Mouse (Mus musculus): ENCODE data around the gene Rab29.
A peak's percentile ranks its signal among the peaks of the same experiment; 100 is the strongest.
"Not testable (repeated sequence)": the region's sequence is repeated elsewhere in the genome, so short reads cannot be mapped to it uniquely, and the experiment has no call there.

Gene Rab29

DNA sequence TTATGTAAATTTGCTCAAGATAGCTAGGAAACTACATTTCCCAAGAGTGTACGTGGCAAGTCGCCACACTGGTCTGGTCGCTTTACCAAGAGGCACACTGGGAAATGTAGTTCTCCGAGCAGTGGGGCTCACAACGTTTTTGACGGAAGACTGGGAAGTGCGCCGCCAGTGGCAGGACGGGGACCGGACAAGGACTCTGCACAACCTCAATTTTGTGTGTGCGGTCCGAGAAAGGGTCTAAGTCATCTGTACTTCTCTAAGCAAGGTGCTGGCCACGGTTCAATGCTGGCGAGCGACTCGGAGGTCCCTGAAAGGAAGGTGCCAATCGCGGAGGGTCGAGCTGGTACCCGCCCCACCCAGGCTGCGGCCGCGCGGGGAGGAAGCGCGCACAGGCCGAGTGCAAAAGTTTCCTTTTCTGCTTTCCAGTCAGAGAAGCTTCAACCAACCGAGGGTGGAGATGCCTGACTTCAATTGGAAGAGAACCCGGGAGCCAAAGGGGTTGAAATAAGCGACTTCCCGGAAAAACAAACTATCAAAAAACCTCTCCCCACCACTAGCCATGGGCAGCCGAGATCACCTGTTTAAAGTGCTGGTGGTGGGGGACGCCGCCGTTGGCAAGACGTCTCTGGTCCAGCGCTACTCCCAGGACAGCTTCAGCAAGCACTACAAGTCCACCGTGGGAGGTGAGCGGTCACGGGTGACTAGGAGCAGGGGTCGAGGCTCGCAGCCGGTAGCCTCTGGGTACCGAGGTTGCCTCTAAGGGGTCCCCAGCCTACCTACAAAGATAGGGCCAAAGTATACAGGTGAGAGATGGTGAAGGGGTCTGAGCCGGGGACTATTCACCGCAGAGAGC is at the start of gene Rab29:
Rab29 (plus strand) TSS at position 132 of the 853 bp plus-strand sequence.
- DNase-seq (ENCODE audit: low spot score) = peak; percentile 96

DNA sequence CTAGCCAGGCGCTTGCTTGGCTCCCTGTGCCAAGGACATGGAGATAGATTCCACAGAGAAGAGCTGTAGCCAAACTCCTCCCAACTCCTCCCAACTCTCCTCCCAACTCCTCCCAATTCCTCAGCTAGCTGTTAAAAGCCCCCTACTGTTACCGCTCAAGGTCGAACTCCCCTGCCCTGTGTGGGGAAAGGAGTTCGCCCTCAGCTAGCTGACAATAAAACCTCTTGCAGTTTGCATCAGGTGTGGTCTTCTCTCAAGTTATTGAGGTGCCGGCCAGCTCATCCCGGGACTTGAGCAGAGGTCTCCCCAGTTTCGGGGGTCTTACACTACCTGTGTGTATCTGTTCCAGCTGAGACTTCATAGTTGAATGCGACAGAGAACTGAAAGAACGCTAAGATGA is 46.7 kb upstream of the Rab29 start:
- DNase-seq (ENCODE audit: low spot score) = not testable (repeated sequence)

DNA sequence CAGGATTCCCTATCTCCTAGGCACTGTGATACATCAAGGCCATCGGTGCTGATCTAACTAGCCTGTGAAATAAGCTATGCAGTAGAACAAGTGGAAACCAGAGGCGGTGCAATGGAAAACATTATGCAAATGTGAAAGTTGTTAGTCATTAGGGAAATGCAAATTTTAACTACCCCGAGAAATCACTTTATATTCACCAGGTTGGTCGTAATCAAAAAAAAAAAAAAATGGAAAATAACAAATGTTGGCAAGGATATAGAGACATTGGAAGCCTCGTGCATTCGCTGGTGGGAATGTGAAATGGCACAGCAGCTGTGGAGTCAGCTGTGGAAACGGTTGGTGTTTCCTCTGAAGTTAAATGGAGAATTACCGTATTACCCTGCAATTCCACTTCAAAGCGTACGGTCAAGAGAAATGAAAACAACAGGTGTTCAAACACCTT is 46.1 kb upstream of the Rab29 start:
- DNase-seq (ENCODE audit: low spot score) = no peak

DNA sequence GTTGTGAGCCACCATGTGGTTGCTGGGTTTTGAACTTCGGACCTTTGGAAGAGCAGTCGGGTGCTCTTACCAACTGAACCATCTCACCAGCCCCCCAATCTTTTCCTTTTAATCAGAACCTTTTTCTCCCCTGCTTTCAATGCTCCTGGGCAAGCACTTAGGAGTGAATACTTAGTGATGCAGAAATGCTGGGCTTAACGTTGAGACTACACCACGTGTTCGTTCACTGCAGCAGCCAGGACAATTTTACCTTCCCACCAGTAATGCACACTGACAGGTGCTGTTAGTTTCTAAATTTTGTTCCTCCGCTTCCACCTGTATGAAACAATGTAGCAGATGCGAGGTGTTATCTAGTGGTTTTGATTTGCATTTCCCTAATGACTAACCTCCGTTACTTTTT is 44.7 kb upstream of the Rab29 start:
- DNase-seq (ENCODE audit: low spot score) = no peak

DNA sequence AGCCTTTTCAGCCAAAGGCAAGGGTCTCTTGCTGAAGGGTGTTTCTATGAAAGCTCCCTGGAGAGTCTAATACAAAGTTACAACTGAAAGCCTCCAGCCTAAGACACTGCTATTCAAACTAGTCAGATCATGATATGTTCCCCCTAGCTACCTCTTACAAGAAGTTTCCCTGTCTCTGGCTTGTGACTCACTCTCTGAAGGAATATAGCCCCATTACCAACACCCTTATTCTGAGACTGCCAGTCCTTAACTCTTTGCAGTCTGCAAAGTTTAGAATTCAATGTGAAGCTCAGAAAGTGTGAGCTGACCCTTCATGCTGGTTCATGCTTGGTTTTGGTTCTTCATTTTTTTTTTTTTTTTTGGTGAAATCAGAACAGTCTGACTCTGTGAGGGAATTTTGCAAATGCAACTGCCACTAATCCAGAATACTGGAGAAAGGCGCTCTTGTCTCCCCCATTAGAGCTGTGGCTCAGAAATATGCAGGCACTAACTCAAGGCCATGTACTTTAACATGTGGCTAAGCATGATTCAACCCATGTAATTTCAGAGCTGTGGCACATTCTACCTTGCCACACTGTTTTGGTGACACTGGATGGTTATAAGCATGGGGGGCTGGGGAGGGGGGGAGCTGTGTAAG is 44.0 kb upstream of the Rab29 start:
- DNase-seq (ENCODE audit: low spot score) = no peak

DNA sequence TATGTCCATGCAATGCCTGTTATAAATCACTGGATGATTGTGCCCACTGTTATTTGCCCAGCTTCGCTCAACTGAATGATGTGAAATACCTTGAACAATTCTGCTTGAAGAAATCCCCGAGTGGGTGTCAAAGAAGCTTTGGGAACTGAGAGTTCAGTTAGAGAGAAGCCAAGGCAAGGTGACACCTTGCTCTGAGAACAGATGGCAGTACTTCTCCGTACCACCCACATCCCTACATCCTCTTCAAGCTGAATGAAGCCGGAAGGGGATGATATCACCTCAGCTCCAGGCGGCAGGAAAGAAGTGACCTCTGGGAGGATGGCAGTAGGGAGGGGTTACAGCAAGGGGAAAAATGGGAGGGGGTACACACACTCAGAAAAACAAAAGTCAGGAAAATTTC is 43.5 kb upstream of the Rab29 start:
- DNase-seq (ENCODE audit: low spot score) = no peak

DNA sequence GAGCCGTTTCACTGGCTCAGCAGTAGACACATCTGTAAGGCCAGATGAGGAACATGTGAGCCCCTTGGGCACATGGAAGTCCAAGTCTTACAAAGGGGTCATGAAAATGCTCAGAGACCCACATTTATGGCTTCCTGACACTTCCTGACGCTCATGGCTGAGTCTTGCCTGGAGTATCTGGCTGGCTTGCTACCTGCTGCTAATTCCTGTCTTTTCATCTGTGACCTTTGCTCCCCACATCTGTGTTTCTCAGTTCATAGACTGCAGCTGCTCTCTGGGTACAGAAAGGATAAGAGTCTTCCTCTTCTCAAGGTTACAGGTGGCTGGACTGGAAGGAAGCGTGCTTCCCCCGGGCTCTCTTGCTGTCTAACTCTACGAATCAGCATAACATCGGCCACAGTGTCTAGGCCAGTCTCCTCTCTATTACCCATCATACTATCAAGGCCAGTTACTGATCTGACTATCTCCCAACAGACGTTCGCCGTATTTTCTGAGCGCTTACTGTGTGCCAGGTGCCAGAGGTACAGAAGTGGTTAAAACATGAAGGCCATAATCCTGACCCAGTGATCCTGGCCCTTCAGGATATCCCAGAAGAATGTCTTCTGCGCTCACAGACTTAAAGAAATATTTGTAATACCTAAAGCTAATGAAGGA is 42.4 kb upstream of the Rab29 start:
- peak; percentile 12 for DNase-seq (ENCODE audit: low spot score)

DNA sequence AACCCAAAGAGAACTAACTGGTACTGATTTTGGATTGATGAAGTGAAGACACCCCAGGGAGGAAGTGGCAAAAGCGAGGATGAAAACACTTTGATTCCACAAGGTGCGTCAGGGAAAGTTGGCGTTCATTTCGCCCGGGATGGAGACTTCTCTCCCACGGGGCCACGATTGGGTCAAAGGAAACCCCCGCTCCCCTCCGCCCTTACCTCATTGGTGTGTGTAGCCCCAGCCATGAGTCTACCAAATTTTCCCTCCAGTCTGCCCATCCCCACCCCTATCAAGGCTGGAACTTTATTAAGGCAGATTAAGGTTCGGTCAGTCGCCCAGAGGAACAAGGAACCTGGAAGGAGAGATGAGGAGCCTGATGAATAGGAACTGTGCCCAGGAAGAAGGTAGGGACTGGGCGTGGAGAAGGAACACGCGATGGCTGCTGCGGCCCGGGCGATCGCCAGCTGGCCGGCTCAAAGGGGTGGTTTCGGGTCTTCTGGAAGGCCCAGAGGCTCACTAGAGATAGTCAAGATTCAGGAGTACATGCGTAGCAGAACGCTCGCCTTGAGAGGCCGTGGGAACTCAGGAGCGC is 39.7 kb upstream of the Rab29 start, which contains the start of gene Slc41a1:
Slc41a1 (plus strand) TSS at position 287 of the 580 bp plus-strand sequence.
- DNase-seq (ENCODE audit: low spot score) = no peak

DNA sequence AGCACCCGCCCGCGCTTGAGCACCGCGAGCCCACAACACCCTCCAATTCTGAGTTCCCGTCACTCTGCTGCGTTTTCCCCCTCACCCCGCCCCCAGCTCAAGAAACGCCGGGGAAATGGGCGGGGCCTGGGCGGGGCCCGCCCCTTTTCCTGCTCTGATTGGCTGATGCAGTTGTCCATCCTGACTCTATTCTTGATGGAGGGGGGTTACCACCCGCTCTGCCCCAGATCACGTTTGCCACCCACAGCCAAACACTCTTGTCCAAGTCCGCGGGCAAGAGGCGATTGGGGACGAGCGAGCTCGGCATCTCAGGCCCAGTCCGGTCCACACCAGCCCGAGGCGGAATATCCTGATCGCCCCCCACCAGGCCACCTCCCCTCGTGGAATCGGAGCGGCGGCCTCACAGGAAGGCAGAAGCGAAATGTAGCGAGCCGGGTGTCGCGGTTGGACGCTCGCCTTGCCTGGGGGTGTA is 39.2 kb upstream of the Rab29 start:
- DNase-seq (ENCODE audit: low spot score) = peak; percentile 98

DNA sequence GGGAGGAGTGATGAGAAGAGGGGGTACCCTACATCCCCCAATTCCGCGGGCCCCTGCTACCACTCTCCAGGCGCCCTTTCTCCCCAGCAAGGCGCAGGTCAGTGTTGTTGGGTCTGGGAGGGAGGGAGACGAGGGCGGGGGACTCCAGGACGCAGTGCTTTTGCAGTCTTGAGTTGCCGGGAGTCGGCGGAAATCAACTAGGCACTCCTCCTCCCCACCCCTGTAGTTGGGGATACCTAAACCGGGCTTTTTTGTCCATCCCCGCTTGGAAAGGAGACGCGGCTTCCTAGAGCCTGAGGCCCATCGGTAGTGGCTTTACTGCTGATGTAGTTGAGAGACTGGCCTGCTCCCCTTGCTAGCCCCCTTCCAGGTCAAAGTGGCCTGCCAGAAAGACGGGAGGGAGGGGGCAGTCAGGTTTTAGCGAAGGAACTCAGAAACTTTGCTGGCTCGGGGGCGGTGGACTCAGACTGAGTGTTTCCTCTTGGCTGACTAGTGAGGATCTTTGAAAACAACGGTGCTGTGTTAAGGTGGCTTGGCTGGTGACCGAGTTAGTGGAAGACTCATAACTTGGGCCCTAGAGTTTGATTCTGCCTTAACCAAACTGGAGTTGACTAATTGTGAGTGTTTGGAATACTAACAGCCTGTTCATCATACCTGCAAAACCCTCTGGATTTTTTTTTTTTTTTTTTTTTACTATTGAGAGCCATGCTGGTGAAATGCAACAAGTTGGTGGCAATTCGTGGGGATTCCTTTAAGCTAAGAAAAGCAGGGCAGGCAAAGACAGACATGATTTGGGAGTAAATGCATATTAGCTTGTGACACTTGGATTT is 38.5 kb upstream of the Rab29 start:
- DNase-seq (ENCODE audit: low spot score) = peak; percentile 68

DNA sequence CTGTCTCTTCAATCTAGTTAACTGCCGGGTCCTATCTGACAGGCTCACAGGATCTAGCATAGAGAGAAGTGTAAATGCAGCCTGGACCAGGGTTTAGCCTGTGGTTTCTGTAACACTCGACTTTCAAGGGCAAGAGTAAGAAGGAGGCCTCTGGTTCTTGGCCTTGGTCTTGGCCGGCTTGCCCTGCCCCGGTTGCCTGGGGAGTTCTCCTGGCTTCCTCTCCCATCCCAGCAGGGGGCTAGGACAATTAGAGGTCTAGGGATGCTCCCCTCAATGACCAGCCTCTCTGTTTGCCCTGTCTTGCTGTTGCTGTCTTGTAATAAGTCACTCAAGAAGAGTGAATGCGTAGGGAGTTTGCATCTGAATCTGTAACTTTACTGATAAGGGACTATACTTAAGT is 37.7 kb upstream of the Rab29 start:
- DNase-seq (ENCODE audit: low spot score) = peak; percentile 2

DNA sequence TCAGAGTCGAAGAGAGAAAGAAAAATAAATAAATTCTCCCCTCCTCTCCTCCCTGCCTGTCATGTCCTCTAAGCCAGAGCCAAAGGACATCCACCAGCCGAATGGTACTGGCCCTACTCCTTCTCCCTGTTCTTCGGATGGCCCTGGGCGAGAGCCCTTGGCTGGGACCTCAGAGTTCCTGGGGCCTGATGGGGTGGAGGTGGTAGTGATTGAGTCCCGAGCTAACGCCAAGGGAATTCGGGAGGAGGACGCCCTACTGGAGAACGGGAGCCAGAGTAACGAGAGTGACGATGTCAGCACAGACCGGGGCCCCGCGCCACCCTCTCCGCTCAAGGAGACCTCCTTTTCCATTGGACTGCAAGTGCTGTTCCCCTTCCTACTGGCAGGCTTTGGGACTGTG is 36.5 kb upstream of the Rab29 start:
- no peak for DNase-seq (ENCODE audit: low spot score)

DNA sequence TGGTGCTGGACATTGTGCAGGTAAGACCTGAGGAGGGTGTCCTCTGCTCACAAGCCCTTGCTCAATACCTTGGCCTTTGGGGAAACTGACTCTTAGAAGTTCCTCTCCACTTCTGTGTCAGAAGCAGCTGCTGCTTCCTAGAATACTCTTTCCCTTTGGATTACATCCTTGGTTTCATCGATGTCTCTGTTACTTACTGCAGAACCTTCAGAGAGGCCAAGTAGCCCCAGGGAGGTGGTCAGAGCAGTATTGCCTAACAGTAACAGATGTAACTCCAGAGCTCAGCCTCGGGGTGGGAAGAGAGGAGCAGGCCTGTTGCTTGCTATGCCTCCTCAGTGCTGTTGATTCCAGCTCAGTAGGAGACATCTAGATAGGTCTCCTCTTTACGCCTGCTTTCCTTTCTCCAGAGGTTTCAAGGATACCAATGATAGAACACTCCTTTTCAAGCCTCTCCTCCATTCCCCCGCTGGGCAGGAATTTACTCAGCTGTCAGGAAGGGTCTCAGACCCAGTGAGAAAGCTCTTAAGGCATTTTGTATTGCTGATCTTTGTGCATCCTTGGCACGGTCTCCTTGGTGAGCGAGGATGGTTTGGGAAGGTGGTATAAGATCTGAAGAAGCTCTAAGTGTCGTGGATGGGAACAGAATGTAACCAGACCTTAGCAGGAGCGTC is 35.9 kb upstream of the Rab29 start:
- no peak for DNase-seq (ENCODE audit: low spot score)

DNA sequence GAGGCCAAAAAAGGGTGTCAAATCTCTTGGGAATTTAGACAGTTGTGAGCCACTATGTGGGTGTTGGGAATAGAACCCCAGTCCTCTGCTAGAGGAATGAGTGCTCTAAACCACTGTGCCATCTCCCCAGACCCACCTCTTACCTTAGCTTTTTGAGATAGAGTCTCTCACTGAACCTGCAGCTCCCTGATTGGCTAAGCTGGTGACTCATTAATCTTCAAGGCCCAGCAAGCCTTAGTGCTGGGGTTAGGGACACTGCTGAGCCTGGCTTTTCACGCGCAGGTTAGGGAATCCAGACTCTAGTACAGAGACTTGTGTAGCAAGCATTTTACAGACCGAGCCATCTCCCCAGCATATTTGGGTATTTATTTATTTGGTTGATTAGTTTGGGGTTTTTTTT is 30.0 kb upstream of the Rab29 start:
- no peak for DNase-seq (ENCODE audit: low spot score)

DNA sequence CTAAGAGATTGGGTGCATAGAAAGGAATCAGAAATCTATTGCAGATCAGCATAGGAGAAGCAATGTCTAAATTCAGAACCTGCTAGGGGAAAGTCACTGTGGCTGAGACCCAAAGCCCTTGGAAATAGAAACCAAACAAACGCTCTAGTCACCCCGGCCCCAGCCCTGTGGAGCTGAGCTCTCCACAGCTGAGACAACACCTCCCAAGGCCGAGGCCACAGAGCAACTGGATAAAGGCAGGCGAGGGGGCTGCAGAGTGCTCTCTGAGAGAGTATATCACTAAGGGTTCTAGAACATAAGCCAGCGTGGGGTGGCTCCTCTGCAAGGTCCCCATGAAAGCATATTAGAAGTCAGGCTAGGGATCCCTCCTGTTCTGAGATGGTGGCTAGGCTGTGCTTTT is 28.5 kb upstream of the Rab29 start:
- DNase-seq (ENCODE audit: low spot score) = no peak

DNA sequence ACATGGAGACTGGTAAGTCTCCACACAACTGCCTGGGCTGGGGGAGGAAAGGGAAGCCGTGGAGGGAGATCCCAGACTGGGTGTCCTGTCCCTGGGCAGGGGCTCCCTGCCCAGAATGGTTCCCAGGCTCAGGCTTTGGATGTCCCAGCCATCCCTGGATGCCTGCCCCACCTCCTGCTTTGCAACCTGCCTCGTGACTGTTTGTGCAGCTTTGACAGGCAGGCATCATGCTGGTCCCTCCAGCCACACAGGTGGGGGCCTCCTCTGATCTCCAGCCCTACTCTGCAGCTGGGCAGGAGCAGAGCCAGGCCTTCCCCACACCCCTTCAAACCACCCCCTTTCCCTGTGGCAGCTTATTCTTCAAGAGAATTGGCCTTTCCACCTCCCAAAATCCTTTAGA is 27.7 kb upstream of the Rab29 start:
- no peak for DNase-seq (ENCODE audit: low spot score)

DNA sequence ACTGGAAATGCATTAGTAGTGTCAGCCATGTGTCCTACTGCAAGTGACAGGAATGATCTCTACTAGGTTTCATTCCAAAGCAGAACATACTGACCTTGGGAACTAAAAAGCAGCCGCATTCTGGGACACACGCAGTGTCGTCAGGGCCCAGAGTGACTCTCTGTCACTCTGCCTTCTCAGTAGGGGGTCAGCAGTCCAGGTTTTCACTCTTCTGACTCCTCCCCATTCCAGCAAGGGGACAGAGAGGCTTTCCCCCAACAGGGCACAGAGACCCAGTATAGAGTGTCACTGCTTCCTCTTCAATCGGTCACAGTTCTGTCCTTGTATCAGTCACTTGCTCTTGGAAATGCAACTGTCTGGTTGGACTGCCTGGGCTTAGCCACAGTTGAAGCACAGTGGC is 24.8 kb upstream of the Rab29 start:
- no peak for DNase-seq (ENCODE audit: low spot score)

DNA sequence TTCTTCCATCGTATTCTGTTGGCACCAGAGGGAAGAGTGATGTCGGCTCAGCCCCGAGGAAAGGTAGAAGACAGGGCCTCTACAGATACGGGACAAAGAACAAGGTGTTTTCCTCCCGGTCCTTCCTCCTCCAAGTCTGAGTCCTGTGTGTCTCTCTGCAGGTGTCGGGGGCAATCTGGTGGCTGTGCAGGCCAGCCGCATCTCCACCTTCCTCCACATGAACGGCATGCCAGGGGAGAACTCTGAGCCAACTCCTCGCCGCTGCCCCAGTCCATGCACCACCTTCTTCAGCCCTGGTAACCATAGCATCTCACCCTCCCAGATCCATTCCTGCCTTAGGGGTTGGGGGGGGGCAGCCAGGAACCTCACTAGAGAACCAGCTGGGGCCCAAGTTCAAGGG is 23.3 kb upstream of the Rab29 start:
- no peak for DNase-seq (ENCODE audit: low spot score)

DNA sequence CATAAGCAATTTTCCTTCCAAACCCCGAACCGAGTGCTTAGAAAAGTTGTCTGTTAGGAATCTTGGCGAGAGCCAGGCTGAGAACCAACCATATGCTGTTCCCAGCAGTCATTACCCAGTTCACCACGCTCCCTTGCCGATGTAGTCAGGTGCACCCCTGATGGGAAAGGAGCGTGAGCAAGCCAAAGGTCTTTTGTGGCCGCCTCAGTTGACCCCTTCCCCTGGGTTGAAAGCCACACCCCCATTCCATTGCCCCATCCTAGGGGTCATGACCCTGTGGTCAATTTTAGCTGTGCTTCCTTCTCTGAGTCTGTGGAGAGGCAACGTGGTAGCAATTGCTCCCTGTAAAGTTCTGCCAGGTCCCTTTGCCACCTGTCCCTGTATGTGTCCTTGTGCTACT is 22.1 kb upstream of the Rab29 start:
- no peak for DNase-seq (ENCODE audit: low spot score)

DNA sequence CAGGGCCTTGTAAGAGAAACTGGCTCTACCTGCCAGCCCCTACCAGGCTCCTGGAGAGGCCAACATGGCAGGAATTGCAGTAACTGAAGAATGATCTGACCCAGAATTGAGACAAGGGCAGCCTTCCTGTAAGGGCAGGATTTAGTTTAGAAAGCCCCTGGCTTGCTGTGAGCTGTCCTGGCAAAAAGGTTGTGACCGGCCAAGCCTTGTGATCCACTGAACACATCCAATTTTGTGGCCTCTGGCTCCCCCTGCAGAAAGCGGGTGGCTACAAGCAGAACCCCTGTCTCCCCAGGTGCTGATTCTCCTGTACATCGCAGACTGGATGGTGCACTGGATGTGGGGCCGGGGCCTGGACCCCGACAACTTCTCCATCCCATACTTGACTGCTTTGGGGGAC is 20.8 kb upstream of the Rab29 start:
- DNase-seq (ENCODE audit: low spot score) = peak; percentile 38

DNA sequence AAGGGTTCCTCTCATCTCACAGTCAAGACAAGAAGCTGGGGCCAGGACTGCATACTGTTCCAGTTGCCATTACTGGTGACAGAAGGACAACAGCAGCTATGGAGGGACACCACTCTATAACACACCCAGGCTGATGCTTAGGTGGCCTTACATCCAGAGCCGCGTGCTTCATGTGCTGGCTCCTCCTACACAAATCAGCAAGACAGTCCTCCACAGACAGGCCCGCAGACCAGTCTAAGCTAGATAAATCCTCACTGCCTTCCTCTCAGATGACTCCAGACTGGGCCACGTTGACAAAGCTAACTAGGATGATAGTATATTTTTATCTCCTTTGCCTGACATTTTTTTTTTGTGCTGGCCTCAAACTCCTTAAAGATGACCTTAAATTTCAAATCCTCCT is 5.2 kb upstream of the Rab29 start:
- DNase-seq (ENCODE audit: low spot score) = no peak

Measured in embryo, embryonic 10.5 days (tissue).